Comparison of ENCODE assay signal across 8 mouse cellular contexts in the genomic region with DNA sequence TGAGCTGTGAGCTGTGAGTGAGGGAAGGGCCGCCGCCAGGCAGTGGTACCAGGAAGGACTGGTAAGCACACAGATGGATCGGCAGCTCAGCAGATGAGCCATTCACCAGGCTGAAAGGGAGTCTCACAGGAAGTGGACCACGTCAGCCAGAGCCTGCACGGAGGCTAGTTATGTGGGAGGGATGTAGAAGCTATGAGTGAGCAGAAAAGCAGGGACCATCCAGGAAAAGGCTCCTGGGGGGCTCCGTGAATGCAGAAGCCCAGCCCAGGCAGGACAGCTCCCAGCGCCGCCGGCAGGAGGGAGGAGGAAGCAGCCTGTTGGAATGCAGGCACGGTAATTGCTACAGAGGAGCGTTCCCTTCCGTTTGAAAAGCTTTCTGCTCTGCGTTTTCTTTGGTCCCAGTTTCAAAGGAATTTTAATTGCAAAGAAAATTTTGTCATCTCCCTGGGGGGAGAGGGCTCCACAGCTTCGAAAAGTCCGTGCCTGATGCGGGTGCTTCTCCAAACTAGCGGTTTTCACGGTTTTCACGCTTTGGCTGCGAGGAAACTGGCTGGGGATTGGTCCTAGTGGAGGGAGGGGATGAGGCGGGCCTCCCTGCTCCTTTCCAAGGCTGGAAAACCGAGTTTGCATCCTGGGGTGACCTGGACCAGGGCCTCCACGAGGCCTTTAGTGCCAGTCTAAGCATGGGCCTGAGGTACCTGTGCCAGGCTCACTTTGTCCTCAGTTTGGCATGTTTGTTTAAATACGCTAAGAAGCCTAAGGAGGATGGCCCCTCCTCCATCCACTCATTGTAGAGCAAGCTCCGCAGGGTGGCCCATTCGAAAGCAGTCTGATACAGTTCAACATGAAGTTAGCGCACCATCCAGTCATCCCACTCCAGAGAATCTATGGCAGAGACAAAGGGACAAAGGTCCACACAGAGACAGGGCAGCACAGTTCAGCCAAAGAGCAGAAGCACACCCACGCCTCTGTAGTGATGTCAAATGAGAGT. TPM values are rescaled to one million over a fixed set of nuclear protein-coding genes. Genes with fewer than 3 reads are reported as not detected.
DNase-seq lines count a peak whose midpoint lies in the region; ATAC-seq and TF ChIP-seq lines count a peak whose summit lies in the region.

No protein-coding gene starts in this region.

- H3K36me3 ChIP-seq in embryonic facial prominence, embryonic 13.5 days, result no peaks in the 10 kb centered on the region
- no peaks in the 10 kb centered on the region for H3K36me3 ChIP-seq in hindbrain, postnatal 0 days (ENCODE audit: insufficient read depth, low read length)
- no peaks in the 10 kb centered on the region for H3K36me3 ChIP-seq in limb, embryonic 15.5 days

- H3K4me1 ChIP-seq in embryonic facial prominence, embryonic 13.5 days, result peaks cover 24% of the 10 kb centered on the region
- peaks cover 19% of the 10 kb centered on the region for H3K4me1 ChIP-seq in hindbrain, postnatal 0 days (ENCODE audit: insufficient read depth, low read length)
- peaks cover 17% of the 10 kb centered on the region for H3K4me1 ChIP-seq in limb, embryonic 15.5 days

- peak; percentile 46 for TF ChIP-seq CTCF in hindbrain, postnatal 0 days (IDR thresholded peaks at IDR 0.05; ENCODE audit: low read depth)

- peak overlapping the region; percentile 45 for H3K27ac ChIP-seq in embryonic facial prominence, embryonic 13.5 days
- H3K27ac ChIP-seq in hindbrain, postnatal 0 days, result peak overlapping the region; percentile 74
- no peak overlapping the region for H3K27ac ChIP-seq in limb, embryonic 15.5 days

- WGBS in embryonic facial prominence, embryonic 13.5 days, result 5% methylated on average over 28 of the region's 28 CpGs
- WGBS in hindbrain, postnatal 0 days, result 6% methylated on average over 28 of the region's 28 CpGs
- WGBS in limb, embryonic 15.5 days, result 4% methylated on average over 28 of the region's 28 CpGs

- H3K4me2 ChIP-seq in embryonic facial prominence, embryonic 13.5 days, result peak overlapping the region; percentile 62
- peak overlapping the region; percentile 51 for H3K4me2 ChIP-seq in hindbrain, postnatal 0 days (ENCODE audit: low read depth, low read length)
- H3K4me2 ChIP-seq in limb, embryonic 15.5 days, result peak overlapping the region; percentile 48

- no peaks in the 10 kb centered on the region for H3K9me3 ChIP-seq in embryonic facial prominence, embryonic 13.5 days
- no peaks in the 10 kb centered on the region for H3K9me3 ChIP-seq in hindbrain, postnatal 0 days (ENCODE audit: low read length)
- H3K9me3 ChIP-seq in limb, embryonic 15.5 days, result no peaks in the 10 kb centered on the region

- peak overlapping the region; percentile 51 for H3K9ac ChIP-seq in embryonic facial prominence, embryonic 13.5 days
- peak overlapping the region; percentile 30 for H3K9ac ChIP-seq in hindbrain, postnatal 0 days (replicated peaks; ENCODE audit: low read length)
- H3K9ac ChIP-seq in limb, embryonic 15.5 days, result no peak overlapping the region

- peak; percentile 34 for DNase-seq in adrenal gland, adult 2 months
- no peak for DNase-seq in adrenal gland, adult 8-10 months
- DNase-seq in 3134 (ENCODE audit: extremely low read depth, insufficient read length, low spot score), result peak; percentile 46
- DNase-seq in hindbrain, postnatal 0 days (ENCODE audit: low spot score), result peak; percentile 68
- peak; percentile 51 for DNase-seq in right cerebral cortex, postnatal 14 days

- H3K27me3 ChIP-seq in embryonic facial prominence, embryonic 13.5 days, result peaks cover 47% of the 10 kb centered on the region
- no peaks in the 10 kb centered on the region for H3K27me3 ChIP-seq in hindbrain, postnatal 0 days (ENCODE audit: insufficient read depth, low read length)
- peaks cover 22% of the 10 kb centered on the region for H3K27me3 ChIP-seq in limb, embryonic 15.5 days

- no peak for ATAC-seq in embryonic facial prominence, embryonic 13.5 days (ENCODE audit: insufficient number of reproducible peaks, insufficient read depth, low FRiP score, low TSS enrichment, low read depth)
- peak; percentile 74 for ATAC-seq in hindbrain, postnatal 0 days
- ATAC-seq in limb, embryonic 15.5 days (ENCODE audit: insufficient number of reproducible peaks, low FRiP score, low TSS enrichment, low read depth), result no peak
- no peak for ATAC-seq in inflammation-experienced regulatory T-cells, adult 6 months

- H3K4me3 ChIP-seq in embryonic facial prominence, embryonic 13.5 days, result peak overlapping the region; percentile 34
- peak overlapping the region; percentile 20 for H3K4me3 ChIP-seq in hindbrain, postnatal 0 days (ENCODE audit: low read length)
- peak overlapping the region; percentile 22 for H3K4me3 ChIP-seq in limb, embryonic 15.5 days

RNA-seq across cellular contexts. Expression of a gene that starts 32.6 kb away (rescaled TPM):
- total RNA-seq in adrenal gland, adult 2 months (2021), result 1 to 10 TPM in 1 of 2 experiments, under 1 TPM in 1; 0.89 to 1.8 TPM
- polyA plus RNA-seq in adrenal gland, adult 2 months (2012; rRNA removed), result 1.5 and 6.1 TPM in 2 replicates
- total RNA-seq in adrenal gland, adult 8-10 months (2022), result 1 to 10 TPM; 1.8 to 3.5 (median 2.5) TPM
- 1.0 and 1.1 TPM in 2 replicates for polyA plus RNA-seq in embryonic facial prominence, embryonic 13.5 days (2015; fragmentation: Nextera tagmentation; extraction: Ambion mirVana)
- total RNA-seq in hindbrain, postnatal 0 days (2014; rRNA removed), result 47.3 and 53.4 TPM in 2 replicates
- polyA plus RNA-seq in hindbrain, postnatal 0 days (2015; fragmentation: Nextera tagmentation; extraction: Ambion mirVana), result 16.5 and 19.2 TPM in 2 replicates
- polyA plus RNA-seq in limb, embryonic 15.5 days (2015; fragmentation: Nextera tagmentation; extraction: Ambion mirVana), result 0.19 and 0.24 TPM in 2 replicates
- not detected for polyA plus RNA-seq in inflammation-experienced regulatory T-cells, adult 6 months (2017; shearing (Covaris generic))
